Mouse (Mus musculus): Measurements from ENCODE around the gene Lsamp. TPM values are rescaled to one million over a fixed set of nuclear protein-coding genes. Genes with fewer than 3 reads are reported as not detected.

Gene Lsamp
- total RNA-seq, 2 experiments from 2014 or later, result not detected

DNA sequence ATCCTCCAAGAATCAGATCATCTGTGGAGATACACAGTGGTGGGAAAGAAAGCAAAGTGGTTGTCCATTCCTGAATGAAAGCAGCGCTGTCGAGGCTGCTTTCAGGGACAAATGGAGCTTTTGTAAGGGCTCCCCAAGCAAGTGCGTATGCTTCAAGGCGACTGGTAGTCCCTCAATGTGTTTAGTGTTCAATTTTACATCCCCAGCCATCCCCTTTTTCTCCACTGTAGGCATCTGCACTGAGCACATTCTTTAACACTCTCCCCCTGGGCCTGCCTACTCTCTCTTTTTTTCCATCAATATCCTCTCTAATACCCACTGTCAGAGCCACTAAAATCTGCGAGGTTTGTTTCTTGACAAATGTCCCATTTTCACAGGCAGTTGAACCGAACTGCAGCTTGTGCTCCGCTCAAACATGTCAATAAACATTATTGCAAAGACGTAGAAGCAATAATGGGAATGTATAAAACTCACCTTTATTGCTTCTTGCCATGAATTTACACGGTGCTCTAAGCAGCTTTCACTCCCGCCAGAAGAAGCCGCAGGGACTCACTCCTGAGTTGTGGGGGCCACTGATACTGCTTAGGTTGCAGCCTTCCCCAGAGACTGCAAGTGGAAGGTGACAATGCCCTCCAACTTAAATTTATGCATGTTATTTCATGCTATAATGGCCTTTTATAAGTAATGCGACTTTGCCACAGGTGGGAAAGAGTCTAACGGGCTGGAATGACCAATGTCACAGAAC lies 250.2 kb downstream of the Lsamp start:
- ATAC-seq (ENCODE audit: poor library complexity, severe bottlenecking), result no peak

GRCm38 (mm10) chr16:40271859-40272258 lies 287.7 kb downstream of the Lsamp start:
- ATAC-seq (ENCODE audit: poor library complexity, severe bottlenecking), result no peak

- ATAC-seq (ENCODE audit: poor library complexity, severe bottlenecking), result no peak
These were observed 306.0 kb downstream of the Lsamp start for GRCm38 (mm10) chr16:40290132-40290531.

DNA sequence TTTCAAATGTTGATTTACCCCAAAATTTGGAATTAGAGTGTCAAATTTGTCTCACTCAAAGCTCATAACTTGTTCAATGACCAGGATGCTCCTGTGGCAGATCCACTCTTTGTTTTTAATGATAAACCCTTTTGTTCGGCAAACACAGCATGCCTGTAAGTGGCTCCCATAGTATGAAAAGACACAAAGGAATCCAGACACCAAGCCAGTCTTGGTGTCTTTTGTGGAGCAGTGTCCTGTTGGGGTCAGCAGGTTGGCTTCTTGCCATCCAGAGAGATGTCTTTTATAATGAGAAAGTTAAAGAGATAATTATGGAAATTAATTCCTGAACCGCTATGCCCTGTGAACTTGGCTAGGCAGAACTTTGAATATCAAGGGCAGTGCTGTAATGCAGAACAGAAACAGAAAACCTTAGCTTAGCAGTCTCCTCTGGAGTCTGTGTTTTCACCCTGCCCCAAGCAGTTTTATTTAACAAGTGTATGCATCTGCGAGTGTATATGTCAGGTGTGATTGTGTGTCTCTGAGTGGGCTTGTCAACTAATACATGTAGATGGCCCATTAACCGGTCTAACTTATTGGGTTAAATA lies 310.2 kb downstream of the Lsamp start:
- no peak for ATAC-seq (ENCODE audit: poor library complexity, severe bottlenecking)

DNA sequence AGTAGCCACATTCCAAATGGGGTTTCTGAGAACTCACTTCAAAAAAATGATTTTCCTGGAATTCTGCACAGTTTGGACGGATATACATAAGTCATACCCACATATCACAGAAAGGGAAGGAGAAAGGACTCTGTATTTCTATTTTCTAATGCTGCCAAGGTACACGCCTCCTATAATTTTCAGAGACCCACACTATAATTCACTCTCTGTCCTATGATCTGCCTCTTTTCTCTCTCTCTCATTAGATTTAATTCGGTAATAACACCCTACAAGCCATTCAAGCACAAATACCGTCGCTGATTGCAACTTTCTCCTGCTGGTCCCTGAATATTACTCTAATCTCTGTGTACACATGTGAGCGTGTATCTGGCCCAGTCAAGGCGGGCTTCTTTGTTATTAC lies 311.1 kb downstream of the Lsamp start:
- no peak for ATAC-seq (ENCODE audit: poor library complexity, severe bottlenecking)

DNA sequence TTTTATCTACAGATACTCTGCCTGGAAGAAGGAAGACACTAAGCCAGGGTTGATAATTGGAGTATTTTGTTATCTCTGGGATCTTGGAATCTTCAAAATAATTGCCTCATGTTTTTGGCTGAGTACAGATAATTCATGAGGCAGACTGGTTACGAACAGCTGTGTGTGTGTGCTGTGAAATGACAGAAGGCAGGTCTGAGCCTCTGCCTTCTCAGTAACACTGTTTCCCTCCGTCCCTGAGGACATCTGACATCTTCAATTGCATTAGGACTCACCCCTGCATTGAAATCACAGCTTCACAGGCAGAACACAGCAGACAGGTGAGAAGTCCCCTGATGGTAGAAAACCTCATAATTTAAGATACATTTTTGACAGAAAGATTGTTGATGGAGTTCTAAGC lies 323.5 kb downstream of the Lsamp start:
- no peak for ATAC-seq (ENCODE audit: poor library complexity, severe bottlenecking)

DNA sequence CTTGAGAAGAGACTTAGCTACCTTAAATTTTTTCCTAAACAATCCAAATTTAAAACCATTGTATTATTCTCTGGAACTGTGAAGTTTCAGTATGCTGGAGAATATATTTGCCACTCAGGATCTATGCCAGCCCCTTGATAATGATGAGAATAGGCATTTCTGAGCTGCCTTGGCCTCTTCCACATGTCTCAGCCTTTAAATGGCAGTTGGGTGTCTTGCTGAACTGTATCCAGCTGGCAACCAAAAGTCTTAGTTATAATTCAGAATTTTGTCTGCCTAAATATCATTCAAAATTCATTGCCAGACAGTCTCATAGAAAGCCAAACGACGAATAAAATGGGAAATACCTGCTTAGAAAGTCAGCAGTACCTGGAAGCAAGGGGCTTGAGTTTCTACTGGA lies 332.0 kb downstream of the Lsamp start:
- no peak for ATAC-seq (ENCODE audit: poor library complexity, severe bottlenecking)

DNA sequence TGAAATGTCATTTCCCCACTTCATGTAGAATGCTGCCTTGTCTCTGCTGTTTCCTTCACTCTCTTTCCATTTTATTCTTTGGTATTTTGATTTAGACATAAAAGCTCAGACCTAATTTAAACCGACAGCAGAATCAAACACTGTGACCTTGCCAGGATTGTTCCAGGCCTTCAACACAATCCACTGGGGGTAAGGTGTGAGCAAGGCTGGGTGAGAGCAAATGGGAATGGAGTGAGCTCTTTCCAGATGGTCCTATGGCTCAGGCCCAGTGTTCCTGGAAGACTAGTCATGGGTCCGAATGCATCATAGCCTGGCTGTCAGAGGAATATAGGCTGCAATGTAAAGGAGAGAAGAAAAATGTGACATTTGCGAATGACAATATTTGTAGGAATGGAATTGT lies 340.6 kb downstream of the Lsamp start:
- no peak for ATAC-seq (ENCODE audit: poor library complexity, severe bottlenecking)

DNA sequence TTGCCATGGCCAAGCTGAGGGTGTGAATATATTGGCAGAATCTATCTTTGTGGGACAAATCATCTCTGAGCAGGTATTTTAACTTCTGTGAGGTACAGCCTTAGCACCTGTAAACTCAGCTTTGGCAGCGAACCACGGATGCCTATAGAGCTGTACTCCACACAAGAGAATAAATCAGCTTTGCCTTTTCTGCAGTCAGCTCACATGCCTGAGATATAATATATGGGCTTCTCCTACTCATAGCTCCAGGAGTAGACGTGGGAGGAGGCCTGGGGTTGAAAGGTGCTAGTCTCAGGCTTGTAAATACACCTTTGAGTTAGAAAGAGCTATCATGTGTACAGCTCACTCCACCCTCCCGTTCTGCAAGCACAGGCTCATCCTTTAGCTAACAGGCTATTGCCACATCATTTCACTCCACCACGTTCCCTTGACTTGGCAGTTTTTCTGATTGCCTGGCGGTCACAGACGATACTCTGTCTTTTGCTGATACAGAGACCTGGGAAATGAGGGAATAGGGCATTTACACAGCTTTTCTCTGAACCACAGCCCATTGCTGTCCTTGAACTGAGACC lies 344.2 kb downstream of the Lsamp start:
- ATAC-seq (ENCODE audit: poor library complexity, severe bottlenecking), result no peak

DNA sequence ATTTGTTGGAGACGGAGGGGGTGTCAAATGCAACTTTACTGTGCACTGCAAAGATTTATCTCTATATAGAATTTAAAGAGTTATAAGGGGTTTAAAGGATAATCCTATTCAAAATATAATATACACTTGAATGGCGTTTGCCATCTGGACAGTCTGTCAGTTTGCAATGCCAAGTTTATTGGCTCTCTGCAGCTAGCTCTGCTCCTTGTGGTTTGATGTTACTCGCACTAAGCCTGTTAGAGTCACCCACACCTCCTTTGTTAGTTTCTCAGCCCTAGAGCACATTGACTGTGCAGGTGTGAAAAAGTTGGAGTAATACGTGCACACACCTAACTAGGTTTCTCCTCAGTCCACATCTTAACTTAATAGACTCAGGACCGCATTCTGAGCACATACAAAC lies 385.5 kb downstream of the Lsamp start:
- no peak for ATAC-seq (ENCODE audit: poor library complexity, severe bottlenecking)

DNA sequence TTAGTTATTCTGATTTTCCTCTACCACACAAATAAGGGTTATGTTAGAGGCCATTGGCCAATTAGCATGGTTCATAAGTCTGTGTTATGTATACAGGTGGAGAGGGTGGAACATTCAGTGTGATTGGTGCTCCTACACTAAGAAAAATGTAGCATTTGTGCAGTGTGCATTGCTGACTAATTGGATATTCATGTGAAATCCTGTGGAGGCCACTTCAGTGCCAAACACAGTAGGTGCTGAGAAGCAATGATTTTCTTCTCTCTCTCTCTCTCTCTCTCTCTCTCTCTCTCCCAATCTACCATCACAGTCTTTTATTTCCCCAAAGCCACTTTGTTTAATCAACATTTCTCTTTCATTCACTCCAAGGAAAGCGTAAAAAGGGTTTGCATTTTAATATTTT lies 387.1 kb downstream of the Lsamp start:
- ATAC-seq (ENCODE audit: poor library complexity, severe bottlenecking), result no peak

GRCm38 (mm10) chr16:40375314-40375713 lies 391.2 kb downstream of the Lsamp start:
- no peak for ATAC-seq (ENCODE audit: poor library complexity, severe bottlenecking)

DNA sequence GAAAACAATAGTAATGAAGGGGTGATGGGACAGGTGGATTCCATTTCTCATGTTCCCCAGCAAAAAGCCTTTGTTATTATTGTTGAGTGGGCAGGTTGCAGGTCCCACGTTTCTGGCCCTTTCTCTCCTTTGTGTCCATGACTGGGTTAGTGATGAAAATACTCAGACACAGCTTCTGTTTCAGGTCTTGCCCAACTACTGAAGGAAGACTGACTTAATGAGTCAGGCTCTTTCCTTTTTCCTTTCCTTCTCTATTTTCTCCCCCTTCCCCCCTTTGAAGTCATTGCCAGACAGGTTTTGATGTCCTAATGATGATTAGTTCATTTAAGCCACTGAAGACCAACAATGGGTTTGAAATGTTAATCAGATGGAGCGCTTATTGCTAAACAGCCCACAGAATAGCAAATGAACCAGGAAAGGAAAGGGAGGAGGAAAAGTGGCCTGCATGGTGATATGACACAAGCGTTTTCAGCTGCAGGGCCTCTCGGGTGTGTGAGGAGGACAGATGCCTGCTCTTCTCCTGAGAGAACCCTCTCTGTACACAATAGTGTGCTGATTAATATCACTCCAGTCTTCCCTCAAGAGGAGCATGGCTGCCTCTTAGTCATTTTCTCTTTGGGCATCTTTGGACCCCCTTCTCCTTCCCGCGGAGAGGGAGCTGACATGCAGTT lies 393.1 kb downstream of the Lsamp start:
- no peak for ATAC-seq (ENCODE audit: poor library complexity, severe bottlenecking)

DNA sequence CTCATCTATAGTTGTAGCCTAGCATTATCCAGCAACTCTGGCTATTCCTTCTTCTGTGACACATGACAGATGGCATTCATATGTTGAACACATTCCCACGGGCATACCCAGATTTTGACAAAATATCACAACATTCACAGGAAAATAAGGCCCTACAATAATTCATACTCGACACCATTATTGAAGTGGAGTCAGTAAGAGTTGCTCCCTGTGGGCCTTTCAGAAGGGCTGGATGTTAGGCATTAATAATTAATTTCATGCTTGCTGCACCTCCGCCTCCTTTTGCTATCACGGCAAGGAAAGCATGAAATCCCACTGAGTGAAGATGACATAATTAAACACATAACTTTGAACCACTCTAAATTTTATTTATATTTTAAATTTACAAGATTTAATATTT lies 407.9 kb downstream of the Lsamp start:
- ATAC-seq (ENCODE audit: poor library complexity, severe bottlenecking), result no peak

- ATAC-seq (ENCODE audit: poor library complexity, severe bottlenecking), result no peak
These were observed 415.4 kb downstream of the Lsamp start for GRCm38 (mm10) chr16:40399531-40399930.

- no peak for ATAC-seq (ENCODE audit: poor library complexity, severe bottlenecking)
These were observed 450.1 kb downstream of the Lsamp start for GRCm38 (mm10) chr16:40434280-40434679.

- no peak for ATAC-seq (ENCODE audit: poor library complexity, severe bottlenecking)
These were observed 452.3 kb downstream of the Lsamp start for GRCm38 (mm10) chr16:40436415-40436814.

DNA sequence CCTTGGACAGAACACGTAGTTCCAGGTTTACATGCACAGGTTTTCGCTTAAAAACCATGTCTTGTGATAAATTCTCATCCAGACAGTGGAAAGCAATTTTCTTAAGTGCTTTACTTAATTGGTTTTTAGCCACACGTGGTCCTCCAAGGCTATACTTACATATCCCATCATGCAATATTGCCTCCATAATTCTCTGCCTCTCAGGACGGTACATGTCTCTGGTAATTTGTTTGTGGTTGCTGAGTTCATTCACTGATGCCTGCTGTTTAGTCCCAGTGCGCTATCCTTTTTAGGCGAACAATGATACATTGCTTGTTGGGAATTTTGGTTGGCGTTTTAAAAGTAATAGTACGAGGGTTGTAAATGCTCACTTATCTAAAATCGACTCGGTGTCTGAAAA lies 453.7 kb downstream of the Lsamp start:
- ATAC-seq (ENCODE audit: poor library complexity, severe bottlenecking), result no peak

GRCm38 (mm10) chr16:40438876-40439275 lies 454.7 kb downstream of the Lsamp start:
- no peak for ATAC-seq (ENCODE audit: poor library complexity, severe bottlenecking)

GRCm38 (mm10) chr16:40446587-40446986 lies 462.4 kb downstream of the Lsamp start:
- no peak for ATAC-seq (ENCODE audit: poor library complexity, severe bottlenecking)

- ATAC-seq (ENCODE audit: poor library complexity, severe bottlenecking), result no peak
These were observed 479.4 kb downstream of the Lsamp start for GRCm38 (mm10) chr16:40463411-40464058.

Data from megakaryocyte, adult 5-6 weeks (primary cell).